Mouse (Mus musculus): Measurements from ENCODE around the gene Cdt1.

The Cdt1 gene

DNA sequence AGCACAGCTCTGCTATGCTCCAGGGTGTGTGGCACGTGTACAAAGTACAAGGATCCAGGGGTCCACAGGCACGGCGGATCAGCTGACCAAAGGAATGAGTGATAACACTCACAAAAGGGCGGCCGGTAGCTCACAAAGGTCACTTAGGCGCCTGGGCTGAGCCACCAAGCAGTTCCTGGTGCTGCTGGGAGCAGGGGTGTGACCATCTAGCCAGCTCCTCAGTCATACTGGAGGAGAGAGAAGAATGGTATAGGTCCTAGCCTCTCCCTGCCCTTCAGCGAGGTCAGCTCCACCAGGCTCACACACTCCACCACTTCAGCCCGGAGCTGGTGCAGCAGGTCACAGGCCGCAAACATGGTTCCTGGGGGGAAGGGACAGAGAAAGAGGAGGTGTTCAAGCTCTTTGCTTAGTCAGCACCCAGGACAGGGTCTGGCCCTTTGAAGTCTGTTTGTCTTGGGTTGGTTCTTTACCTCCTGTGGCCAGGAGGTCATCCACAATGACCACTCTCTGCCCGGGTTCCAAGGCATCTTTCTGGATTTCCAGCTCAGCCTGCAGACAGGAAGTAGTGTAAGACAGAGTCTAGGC lies 6.9 kb downstream of the Cdt1 start:
- no peak for DNase-seq

DNA sequence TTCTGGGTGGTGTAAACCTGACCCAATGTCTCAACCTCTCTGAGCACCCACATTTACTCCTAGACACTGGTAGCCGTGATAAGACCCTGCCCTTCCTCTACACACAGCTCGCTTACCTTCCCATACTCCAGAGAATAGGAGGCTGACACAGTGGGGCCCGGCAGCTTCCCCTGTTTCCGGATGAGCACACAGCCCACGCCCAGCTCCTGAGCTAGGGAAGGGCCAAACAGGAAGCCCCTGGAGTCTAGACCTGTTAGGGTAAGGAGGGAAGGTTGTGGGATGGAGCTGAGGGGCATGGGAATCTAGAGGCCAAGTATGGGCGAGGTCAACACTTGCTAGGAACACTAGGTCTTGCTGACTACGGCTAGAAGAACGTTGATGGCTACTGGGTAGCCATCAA lies 7.5 kb downstream of the Cdt1 start:
- peak in 1 of 2 experiments; percentile 33 for DNase-seq

DNA sequence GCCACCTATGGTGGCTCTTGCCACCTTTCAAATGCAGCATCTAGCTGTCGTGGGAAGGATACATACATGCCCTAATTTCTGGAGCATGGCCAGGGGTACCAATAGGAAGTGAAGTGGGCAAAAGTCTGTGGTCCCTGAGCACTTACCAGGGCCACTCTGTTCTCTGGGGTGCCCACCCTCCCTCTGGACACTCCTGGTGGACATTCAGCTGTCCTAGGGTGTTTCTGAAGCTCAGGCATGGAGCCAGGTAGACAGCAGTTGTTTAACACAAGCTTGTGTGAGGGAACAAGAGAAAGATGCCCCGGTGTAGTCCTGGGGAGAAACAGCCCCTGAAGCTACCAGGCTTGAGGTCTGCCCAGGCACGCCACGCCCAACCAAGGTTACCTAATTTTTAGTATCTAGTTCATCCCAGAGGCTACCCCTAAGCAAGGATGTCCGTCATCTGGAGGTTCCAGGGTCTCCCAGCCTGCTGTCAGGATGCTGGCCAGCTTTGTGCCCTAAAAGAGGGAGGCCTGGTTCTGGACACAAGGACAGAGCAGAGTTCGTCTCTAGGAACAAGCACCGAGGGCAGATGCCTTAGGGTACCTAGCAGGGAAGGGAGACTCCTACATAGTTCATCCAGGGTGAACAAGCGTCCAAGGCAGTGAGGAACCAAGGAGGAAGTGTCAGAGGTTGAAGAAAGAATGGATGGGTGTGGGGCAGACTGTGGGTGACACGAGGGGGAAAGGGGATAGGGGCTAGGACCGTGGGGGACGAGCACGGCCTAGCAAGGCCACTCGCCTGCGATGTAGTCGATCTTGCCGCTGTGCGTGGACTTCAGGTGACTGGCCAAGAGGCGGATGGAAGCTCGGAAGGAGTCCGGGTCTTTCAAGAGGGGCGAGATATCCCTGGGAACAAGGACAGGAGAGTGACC lies 8.2 kb downstream of the Cdt1 start:
- DNase-seq: no peak

DNA sequence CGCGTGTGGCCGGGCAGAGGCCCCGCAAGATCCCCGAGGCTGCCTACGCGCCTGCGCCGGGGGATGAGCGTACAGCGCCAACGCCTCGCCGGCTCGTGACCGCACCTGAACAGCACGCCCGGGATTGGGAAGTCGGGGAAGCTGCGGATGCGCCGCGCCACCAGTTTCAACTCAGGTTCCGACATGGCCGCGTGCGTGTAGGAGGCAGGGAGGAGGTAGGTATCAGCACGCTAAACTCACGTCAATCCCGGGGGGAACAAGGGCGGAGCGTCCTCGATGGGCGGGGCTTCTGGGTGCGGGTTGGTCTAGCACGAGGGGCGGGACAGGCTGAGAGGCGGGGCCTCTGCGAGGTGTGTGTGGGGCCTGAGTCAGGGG lies 8.8 kb downstream of the Cdt1 start, which contains the start of gene Aprt:
Aprt (minus strand) TSS at position 262 of the 375 bp plus-strand sequence.
- peak; percentile 94 to 96 for DNase-seq

DNA sequence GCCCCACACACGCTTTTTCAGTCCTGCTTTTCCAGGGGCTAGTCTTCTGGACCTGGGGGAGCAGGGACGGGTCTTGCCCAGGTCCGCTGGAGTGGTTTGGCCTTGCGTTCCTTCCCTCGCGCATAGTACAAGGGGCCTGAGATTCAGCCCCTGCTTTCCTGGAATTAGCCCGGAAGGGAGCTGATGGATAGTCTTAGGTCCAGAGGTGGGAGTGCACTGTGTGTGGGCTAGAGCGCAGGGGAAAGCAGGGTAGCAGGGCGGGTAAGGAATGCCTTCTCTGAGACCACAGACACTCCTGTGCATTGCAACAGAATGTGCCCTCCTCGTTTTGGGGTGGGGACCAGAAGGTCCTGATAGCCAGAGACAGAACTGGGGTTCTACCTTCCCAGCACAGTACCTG lies 9.3 kb downstream of the Cdt1 start:
- peak in 1 of 2 experiments; percentile 24 for DNase-seq

DNA sequence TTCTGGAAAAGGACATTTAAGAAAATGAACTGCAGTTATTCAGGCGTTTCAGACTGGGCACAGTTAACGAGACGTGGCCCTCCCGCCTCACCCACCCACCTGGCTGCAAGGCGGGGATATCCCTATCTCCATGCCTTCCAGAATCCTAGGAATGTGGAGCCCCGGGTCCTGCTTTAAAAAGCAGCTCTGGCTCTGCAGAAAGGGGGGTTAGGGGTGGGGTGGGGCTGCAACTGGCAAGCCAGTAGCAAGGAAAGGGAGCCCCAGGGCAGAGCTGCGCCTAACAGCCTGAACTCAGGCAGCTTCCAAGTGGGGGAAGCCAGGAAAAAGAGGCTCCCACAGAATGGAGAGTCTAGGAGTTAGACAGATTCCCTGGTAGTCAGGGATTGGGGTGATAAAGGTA lies 11.4 kb downstream of the Cdt1 start:
- peak in 1 of 2 experiments; percentile 26 for DNase-seq

DNA sequence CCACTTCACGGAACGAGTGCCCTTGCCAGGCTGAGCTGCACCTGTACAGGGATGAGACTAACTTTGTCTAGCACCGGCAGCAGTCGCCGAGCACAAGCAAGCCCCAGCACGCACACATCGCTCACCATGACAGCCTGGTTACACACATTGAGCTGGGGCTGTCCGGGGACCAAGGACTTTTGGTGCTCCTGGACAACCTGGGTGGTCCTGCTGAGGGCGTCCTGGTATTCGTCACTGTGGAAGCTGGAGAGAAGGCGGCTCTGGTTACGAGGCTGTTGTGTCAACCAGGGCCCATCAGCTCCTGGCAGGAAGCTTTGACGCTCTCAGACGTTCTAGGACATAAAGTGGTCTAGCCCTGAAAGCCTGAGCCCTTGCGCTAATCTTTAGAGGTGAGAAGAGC lies 13.1 kb downstream of the Cdt1 start:
- DNase-seq: no peak

DNA sequence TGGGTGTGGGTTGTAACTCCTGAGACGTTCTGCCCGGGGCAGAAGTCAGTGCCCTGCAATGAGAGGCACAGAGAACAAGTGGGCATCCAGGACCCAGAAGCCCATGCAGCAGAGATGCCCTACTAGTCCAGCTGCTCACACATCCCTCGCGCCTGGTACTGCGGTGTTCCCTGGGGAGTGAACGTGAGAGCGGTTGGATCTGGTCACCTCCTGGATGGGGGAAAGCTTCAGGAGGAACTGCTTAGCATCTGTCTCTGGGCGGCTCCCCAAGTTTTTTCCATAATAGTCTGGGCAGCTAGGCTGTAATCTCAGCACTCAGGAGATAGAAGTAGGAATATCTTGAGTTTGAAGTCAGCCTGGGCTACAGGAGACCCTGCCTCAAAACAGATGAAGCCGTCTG lies 17.2 kb downstream of the Cdt1 start:
- DNase-seq: no peak

DNA sequence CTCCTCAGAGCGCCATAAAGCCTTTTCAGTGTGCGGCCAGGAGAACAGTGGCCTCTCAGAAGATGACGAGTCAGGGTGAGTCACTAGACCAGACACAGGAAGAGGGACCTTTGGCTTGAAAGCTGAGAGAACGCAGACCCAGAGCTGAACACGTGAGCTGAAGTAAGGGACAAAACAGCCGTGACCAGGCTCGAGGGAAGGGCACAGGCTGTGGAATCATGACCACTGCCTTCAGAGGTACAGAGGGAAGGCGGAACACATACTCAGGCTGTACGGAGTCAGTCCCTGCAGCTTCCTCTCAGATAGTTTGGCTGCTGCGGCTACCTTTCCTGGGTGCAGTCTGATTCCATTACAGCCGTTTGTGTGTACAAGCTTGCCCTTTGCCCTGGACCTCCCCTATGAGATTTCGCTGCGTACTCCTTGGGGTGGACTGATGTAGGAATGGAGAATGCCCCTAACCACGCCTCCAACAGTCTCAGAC lies 17.6 kb downstream of the Cdt1 start:
- DNase-seq: no peak

DNA sequence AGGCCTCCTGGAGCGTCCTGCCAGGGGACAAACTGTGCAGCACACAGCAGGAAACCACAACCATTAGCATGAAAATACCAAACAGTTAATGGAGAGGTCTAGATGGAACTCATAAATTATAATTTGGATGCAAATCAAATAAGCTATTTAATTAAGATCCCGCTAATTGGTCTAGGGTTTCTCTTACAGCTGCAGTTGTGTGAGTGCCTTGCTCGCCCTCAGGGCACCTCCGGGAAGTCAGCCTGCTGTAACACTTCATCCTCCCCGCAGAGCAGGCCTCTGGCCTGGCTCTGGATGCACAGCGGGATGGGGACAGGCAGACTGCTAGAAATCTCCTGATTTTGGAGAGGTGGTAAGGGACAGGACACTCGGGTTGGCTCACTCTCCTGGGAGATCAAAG lies 18.4 kb downstream of the Cdt1 start:
- no peak for DNase-seq

DNA sequence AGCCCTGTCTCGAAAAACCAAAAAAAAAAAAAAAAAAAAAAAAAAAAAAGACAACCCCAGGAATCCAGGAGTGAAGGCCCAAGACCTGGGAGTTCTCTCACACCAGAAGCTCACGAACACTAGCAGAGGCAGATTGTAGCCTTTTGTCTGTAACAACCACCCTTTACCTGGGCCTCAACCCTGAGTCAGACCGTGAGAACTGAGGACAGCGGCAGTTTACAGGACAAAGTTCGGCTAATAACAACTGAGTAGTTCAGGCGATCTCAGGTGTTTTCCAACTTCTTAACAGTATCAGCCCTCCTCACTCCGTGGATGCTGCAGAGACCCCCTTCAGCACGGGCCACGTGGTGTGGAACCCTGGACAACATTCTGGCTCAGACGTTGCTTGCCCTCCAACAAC lies 18.9 kb downstream of the Cdt1 start:
- DNase-seq: no peak

DNA sequence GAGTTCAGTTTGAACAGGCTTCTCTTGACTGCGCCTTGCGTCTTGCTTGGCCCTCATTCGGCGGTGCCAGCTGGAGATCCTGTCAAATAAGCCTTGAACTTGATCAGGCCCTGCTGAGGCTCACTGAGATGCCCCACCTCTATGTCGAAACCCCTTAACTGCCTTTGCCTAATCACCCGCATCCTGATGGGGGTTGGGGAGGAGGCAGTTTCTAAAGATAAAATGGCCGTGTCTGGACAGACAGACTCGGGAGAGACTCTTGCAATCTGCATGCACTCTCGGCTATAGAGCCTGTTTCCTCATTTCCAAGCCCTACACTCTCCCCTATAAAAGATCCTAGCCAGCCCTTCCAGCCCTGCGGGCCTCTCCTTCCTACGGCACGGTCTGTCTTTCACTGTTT lies 25.4 kb downstream of the Cdt1 start:
- peak in 1 of 2 experiments; percentile 28 for DNase-seq

DNA sequence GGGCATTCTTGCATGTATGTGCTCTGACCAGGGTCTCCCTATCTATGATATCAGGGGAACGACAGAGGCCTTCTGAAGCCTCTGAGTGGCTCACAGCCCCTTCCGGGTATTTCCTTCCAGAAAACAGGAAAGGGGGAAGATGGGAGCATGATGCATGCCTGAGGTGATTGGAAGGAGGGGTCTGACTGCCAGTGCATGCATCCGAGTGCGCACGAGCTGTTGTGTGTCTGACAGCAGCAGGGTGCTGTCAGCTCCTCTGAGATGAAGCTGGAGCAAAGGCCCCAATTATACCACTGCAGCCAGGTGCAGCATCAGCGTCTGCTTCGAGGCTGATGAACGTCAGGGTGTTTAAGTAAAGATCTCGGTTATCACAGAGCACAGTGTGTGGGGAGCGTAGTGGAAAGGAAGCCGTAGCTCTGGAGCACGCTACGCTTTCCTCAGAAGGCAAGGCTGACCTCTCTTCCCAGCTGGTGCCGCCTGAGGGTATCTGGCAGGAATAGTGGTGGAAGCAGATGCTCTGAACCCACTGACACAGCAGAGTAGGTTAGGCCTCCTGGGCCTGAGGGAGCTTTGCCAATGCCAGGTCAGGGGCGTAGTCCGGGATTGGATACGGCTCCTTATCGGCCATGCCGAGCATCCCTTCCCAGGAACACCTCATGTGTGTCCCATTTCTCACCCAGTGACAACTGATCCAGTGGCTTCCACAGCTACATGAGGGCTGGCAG lies 26.1 kb downstream of the Cdt1 start:
- no peak for DNase-seq

DNA sequence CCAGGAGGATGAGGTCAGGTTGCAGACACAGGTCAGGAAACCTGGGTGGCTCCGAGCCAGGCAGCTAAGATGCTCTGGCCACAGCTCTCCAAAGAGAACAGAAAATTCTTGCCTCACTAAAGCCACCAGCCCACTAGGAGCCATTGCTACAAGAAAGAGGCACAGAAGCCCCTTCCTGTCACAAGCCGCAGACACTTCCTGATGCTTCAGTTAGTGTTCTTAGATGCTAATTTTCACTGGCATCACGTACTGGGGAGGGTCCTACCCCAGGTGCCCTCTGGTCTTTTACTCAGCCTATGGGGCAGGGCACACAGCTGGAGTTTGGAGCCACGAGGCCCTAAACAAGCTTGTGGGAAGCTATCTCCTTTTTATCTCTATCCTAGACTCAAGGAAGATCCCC lies 28.2 kb downstream of the Cdt1 start:
- no peak for DNase-seq

DNA sequence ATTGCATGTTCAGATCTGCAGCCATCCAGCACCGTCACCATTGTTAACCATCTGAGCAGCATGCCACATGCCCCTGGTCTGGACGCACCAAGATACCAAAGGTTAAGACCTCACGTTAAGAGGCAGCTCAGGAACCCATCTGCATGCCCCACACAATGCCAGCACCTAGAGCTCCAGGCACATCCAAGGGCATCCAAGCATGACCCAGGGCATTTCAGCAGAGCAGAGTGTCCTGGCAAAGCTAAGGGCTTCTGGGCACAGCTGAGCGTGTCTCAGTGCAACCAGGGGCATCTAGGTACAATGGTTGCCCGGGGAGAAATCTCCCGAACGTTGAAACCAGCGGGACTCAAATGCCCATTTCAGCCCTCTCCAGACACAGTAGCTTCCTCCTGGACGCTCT lies 32.9 kb downstream of the Cdt1 start:
- DNase-seq: no peak

DNA sequence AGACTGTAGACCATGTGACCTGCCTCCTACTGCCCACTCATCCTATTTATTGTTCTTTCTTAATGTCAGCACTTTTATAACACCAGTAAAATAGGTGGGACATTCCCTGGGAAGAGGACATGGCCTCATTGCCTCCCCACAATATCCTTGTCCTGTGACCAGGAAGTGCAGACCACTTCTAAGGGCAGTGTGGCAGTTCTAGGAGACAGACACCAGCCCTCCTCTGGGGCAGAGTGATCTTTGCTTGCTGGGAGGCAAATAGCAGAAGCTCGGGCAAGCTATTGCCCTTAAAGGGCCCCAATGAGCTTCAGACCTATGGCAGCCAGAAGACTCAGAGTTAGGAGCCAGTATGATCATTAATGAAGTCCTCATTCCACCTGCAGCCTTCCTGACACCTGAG lies 36.8 kb downstream of the Cdt1 start:
- DNase-seq: no peak

DNA sequence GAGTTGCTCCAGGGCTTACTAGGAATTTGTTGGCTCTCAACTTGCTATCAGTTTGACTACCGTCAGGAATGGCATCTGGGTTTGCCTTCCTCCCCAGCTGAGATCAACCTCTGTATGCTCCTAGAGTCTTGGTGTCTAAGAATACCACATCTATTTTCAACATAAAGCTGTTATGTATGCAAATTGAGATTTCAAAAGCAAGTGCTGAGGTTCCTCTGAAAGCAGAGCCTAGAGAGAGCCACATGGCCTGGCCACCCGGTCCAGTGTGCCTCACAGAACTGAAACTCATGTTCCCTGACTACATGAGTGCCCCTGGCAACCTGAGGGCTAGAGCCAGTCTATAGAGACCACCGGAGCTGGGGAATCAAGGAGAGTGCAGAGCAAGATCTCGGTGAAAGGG lies 37.6 kb downstream of the Cdt1 start:
- no peak for DNase-seq

DNA sequence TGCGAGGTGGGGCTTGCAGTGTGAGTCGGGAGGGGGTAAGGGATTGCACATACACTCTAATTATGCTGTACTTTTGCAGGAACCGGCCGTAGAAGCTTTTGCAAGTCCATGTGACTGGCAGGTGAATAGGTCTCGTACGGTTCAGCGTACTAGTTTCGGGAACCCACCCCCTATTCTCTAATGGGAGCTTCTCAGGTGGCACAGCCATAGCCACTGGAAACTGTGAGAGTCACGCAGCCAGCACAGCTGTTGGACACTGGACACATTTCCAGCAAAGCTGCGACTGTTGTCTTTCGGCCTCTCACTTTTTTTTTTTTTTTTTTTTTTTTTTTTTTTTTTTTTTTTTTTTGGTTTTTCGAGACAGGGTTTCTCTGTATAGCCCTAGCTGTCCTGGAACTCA lies 39.0 kb downstream of the Cdt1 start:
- no peak for DNase-seq

DNA sequence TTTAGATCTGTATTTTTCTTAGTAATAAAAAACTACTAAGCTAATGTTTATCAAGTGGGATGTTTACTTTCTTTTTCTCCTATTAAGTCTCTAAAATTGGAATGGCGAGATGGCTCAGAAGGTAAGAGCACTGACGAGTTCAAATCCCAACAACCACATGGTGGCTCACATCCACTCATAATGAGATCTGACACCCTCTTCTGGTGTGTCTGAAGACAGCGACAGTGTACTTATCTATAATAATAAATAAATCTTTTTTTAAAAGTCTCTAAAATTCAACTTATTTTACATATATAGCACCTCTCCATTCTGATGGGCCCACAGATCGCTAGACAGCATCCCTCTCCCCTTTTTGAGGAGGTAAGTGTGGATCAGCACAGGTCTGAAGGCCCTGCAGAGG lies 42.4 kb downstream of the Cdt1 start:
- DNase-seq: no peak

DNA sequence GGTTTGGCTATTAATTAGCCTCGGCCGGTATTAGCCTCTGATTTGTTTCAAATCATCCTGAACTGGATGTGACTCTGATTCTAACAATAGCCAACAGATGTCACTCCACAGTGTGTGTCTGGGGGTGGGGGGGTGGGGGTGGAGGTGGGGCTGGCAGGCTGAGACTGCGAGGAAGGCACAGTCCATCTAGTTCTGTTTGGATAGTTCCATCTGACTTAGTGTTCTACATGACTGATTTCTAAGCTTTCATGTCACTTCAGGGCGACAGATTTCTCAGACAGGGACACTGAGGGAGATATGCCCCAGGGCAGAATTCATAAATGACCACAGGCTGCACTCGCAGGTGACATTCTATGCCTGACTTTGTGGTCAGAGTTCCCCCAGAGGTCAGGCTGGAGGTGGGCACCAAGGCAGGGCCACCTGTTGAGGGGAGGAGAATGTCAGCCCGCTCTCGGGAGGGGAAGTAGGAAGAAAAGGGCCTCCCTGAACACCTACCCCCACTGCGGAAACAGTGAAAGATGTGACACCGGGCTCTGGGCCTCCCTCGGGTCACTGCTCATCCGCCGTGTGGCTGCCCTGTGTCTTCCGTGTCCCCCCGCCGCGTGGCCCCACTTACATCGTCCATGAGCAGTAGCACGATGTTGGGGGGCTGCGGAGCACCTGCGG lies 42.9 kb downstream of the Cdt1 start:
- DNase-seq: no peak

DNA sequence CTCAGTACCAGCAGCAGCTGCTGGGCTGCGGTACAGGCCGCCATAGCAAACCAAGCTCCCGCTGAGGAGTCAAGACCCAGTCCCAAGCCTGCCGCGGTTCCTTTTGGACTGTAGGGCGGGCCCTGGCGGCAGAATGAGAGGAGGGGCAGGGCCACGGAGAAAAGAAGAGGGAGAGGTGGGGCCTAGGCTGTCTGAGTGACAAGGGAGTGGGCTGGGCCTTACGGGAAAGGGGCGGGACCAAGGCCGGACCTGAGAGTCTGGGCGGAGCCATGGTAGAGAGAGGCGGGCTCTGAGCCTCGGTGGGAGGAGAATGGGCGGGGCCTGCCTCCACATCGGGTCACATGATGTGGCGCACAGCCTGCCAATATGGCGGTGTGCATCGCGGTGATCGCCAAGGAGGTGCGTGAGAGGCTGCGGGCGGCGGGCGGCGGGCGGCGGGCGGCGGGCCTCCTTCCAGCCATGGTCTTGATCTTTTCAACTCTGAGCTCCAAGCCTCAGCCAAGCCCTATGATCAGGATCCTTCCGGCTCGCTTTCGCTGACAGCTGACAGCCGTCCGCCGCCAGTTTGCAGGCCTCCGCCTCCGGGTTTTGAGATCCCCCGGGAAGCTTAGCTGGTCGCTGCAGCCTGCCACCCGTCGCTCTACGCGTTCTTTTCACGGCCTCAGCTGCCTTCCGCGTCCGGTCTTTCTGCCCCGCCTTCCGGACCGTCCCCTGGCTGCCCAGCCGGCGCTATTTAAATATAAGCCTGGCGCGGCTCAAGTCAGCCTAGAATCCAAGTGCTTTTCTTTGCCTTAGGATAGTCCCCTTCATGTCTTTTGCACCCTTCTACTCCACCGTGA lies 43.7 kb downstream of the Cdt1 start, which contains the start of the genes Galns and Trappc2l:
Galns (minus strand) TSS at position 169 of the 839 bp plus-strand sequence.
Trappc2l (plus strand) TSS at position 346 of the 839 bp plus-strand sequence.
- DNase-seq: peak; percentile 95 to 96

All from lung, postnatal 4 days (tissue).